Mouse (Mus musculus) liver, postnatal 0 days (tissue): ENCODE data around the gene Mrps26.

ENCODE experiments used
- CTCF ChIP-seq: sonication (generic); IDR thresholded peaks from 2 replicates; pipeline ENCODE4 v1.5.1; 2016; ENCODE audit warnings: antibody characterized with exemption, low read depth
- EP300 ChIP-seq: IDR thresholded peaks from 2 replicates; pipeline ENCODE4 v1.6.1; 2016; ENCODE audit warnings: antibody characterized with exemption, low read depth, mild to moderate bottlenecking

DNA sequence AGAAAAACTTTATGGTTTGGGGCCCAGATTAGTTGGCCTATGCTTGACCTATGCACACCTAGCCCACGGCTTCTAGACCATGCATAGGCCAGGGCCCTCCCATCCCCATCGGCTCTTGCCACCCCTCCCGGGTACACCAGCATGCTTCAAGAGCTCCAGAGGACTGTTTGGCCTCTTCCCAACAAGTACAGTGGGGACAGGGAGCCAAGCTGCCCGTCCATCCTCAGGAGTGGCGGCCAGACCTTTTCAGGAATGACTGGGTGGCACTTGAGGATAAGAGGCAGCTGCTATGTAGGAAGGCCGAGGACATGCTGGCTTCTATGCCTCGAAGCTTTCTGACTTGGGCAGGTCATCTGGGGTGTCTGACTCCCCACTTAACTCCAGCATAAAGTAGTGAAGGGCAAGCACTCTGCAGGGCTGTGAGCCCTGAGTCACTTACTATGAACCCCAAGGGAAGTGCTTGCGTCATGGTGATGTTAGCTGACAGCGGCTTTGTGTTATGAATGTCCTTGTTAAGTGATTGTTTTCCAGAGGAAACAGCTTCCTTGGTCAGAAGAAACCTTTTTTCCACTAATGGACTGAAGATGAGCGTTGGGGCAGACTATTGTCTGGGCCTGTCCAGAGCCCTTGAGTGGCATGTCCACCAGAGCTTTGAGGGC lies 20.5 kb downstream of the Mrps26 start:
- TF ChIP-seq CTCF, result no peak
- no peak for TF ChIP-seq EP300
